Mouse (Mus musculus) forebrain, embryonic 16.5 days (tissue): Measurements from ENCODE around the gene Usp20. TPM values are rescaled to one million over a fixed set of nuclear protein-coding genes. Genes with fewer than 3 reads are reported as not detected.

ENCODE experiments used
- polyA plus RNA-seq: library from polyadenylated mRNA; unstranded; fragments of >200 nt; fragmentation: Nextera tagmentation; extraction: Ambion mirVana; gene quantifications from 2 replicates; pipeline ENCODE4 v1.2.1, GENCODE M21; 2015

Gene Usp20
- polyA plus RNA-seq, 1 experiment from 2014 or later, result 48.8 TPM

Other genes starting within 250 kb of the Usp20 start
- 2.1 and 2.9 TPM in 2 replicates for gene 1700001O22Rik, start 178.6 kb upstream of the Usp20 start, polyA plus RNA-seq
- 120 and 121 TPM in 2 replicates for gene Ntmt1, start 174.5 kb upstream of the Usp20 start, polyA plus RNA-seq
- gene Asb6, start 151.9 kb upstream of the Usp20 start, polyA plus RNA-seq, result 41.2 and 47.2 TPM in 2 replicates
- 1.9 and 4.0 TPM in 2 replicates for gene Prrx2, start 147.3 kb upstream of the Usp20 start, polyA plus RNA-seq
- 3.3 and 4.4 TPM in 2 replicates for gene Ptges, start 52.4 kb upstream of the Usp20 start, polyA plus RNA-seq
- gene Tor1b, start 29.3 kb upstream of the Usp20 start, polyA plus RNA-seq, result 21.3 and 25.3 TPM in 2 replicates
- 105 and 108 TPM in 2 replicates for gene Tor1a, start 14.3 kb upstream of the Usp20 start, polyA plus RNA-seq
- gene BC005624, start 78 bp upstream of the Usp20 start, polyA plus RNA-seq, result 83.9 and 93.5 TPM in 2 replicates
- 19.7 and 23.2 TPM in 2 replicates for gene Fnbp1, start 159.7 kb downstream of the Usp20 start, polyA plus RNA-seq
- gene Gpr107, start 170.0 kb downstream of the Usp20 start, polyA plus RNA-seq, result 39.5 and 42.2 TPM in 2 replicates